Mouse (Mus musculus): ENCODE data around the gene Hist1h1c. TPM values are rescaled to one million over a fixed set of nuclear protein-coding genes. Genes with fewer than 3 reads are reported as not detected.
A peak's percentile ranks its signal among the peaks of the same experiment; 100 is the strongest.
"Not testable (repeated sequence)": the region's sequence is repeated elsewhere in the genome, so short reads cannot be mapped to it uniquely, and the experiment has no call there.

Hist1h1c gene
- polyA plus RNA-seq, 1 experiment from 2014 or later = 32.4 TPM

- Histone ChIP-seq H3K4me3 (replicated peaks) (no peak overlapping the region), H3K9me3 (no peaks in the 10 kb centered on the region), H3K4me1 (replicated peaks) (peaks cover 5% of the 10 kb centered on the region), H3K36me3 (no peaks in the 10 kb centered on the region), H3K27me3 (replicated peaks) (no peaks in the 10 kb centered on the region), H3K4me2 (replicated peaks) (no peak overlapping the region), H3K27ac (no peak overlapping the region), H3K9ac (no peak overlapping the region)
- no peak for ATAC-seq
- WGBS = 74% methylated on average over 4 of the region's 4 CpGs
Observed at GRCm38 (mm10) chr13:23702220-23702619, 36.4 kb upstream of the Hist1h1c start.

- H3K27ac ChIP-seq; H3K4me3 ChIP-seq (replicated peaks); H3K9me3 ChIP-seq; H3K4me2 ChIP-seq (replicated peaks); H3K36me3 ChIP-seq; H3K9ac ChIP-seq; ATAC-seq; H3K4me1 ChIP-seq (replicated peaks); H3K27me3 ChIP-seq (replicated peaks): not testable (repeated sequence)
- WGBS = 77% methylated on average over 2 of the region's 2 CpGs
Observed at GRCm38 (mm10) chr13:23702801-23703200, 35.8 kb upstream of the Hist1h1c start.

- no peaks in the 10 kb centered on the region for H3K27me3 ChIP-seq (replicated peaks)
- ATAC-seq = no peak
- H3K4me3 ChIP-seq (replicated peaks) = no peak overlapping the region
- 89% methylated on average over 7 of the region's 7 CpGs for WGBS
- H3K27ac ChIP-seq = no peak overlapping the region
- no peak overlapping the region for H3K4me2 ChIP-seq (replicated peaks)
- no peak overlapping the region for H3K9ac ChIP-seq
- H3K4me1 ChIP-seq (replicated peaks) = peaks cover 5% of the 10 kb centered on the region
- no peaks in the 10 kb centered on the region for H3K9me3 ChIP-seq
- H3K36me3 ChIP-seq = no peaks in the 10 kb centered on the region
Observed at GRCm38 (mm10) chr13:23705751-23706356, 32.8 kb upstream of the Hist1h1c start.

- H3K4me1 ChIP-seq (replicated peaks) = 0 out of 2 replicates have a peak, but pooled peaks cover 2% of the 10 kb centered on the region
- H3K36me3 ChIP-seq = no peaks in the 10 kb centered on the region
- H3K4me2 ChIP-seq (replicated peaks) = no peak overlapping the region
- ATAC-seq = no peak
- no peak overlapping the region for H3K27ac ChIP-seq
- no peaks in the 10 kb centered on the region for H3K9me3 ChIP-seq
- WGBS = 94% methylated on average over 12 of the region's 12 CpGs
- no peaks in the 10 kb centered on the region for H3K27me3 ChIP-seq (replicated peaks)
- H3K4me3 ChIP-seq (replicated peaks) = no peak overlapping the region
- no peak overlapping the region for H3K9ac ChIP-seq
Observed at GRCm38 (mm10) chr13:23706771-23707170, 31.8 kb upstream of the Hist1h1c start.

GRCm38 (mm10) chr13:23708041-23708440 is 30.6 kb upstream of the Hist1h1c start:
- no peak overlapping the region for H3K9ac ChIP-seq
- WGBS = 85% methylated on average over 4 of the region's 4 CpGs
- no peaks in the 10 kb centered on the region for H3K9me3 ChIP-seq
- ATAC-seq = no peak
- no peak overlapping the region for H3K4me2 ChIP-seq (replicated peaks)
- no peaks in the 10 kb centered on the region for H3K27me3 ChIP-seq (replicated peaks)
- no peak overlapping the region for H3K4me3 ChIP-seq (replicated peaks)
- H3K4me1 ChIP-seq (replicated peaks) = 0 out of 2 replicates have a peak, but pooled peaks cover 2% of the 10 kb centered on the region
- no peaks in the 10 kb centered on the region for H3K36me3 ChIP-seq
- H3K27ac ChIP-seq = no peak overlapping the region

GRCm38 (mm10) chr13:23708654-23709053 is 30.0 kb upstream of the Hist1h1c start:
- WGBS = 67% methylated on average over 4 of the region's 4 CpGs
- no peaks in the 10 kb centered on the region for H3K9me3 ChIP-seq
- 0 out of 2 replicates have a peak, but pooled peaks cover 2% of the 10 kb centered on the region for H3K4me1 ChIP-seq (replicated peaks)
- no peaks in the 10 kb centered on the region for H3K27me3 ChIP-seq (replicated peaks)
- no peak overlapping the region for H3K4me2 ChIP-seq (replicated peaks)
- H3K36me3 ChIP-seq = no peaks in the 10 kb centered on the region
- no peak overlapping the region for H3K9ac ChIP-seq
- ATAC-seq = no peak
- H3K27ac ChIP-seq = no peak overlapping the region
- H3K4me3 ChIP-seq (replicated peaks) = no peak overlapping the region

GRCm38 (mm10) chr13:23709714-23710373 is 28.8 kb upstream of the Hist1h1c start:
- no peaks in the 10 kb centered on the region for H3K36me3 ChIP-seq
- H3K9me3 ChIP-seq = no peaks in the 10 kb centered on the region
- no peaks in the 10 kb centered on the region for H3K27me3 ChIP-seq (replicated peaks)
- H3K27ac ChIP-seq = no peak overlapping the region
- H3K4me2 ChIP-seq (replicated peaks) = peak overlapping the region; percentile 86
- 30% methylated on average over 15 of the region's 15 CpGs for WGBS
- H3K9ac ChIP-seq = peak overlapping the region; percentile 56
- H3K4me1 ChIP-seq (replicated peaks) = 0 out of 2 replicates have a peak, but pooled peaks cover 2% of the 10 kb centered on the region
- H3K4me3 ChIP-seq (replicated peaks) = peak overlapping the region; percentile 44
- peak; percentile 38 for ATAC-seq

GRCm38 (mm10) chr13:23710374-23711089 is 28.1 kb upstream of the Hist1h1c start, which contains the start of gene Hfe:
Hfe (minus strand) TSS chr13:23710854.
- Histone ChIP-seq H3K4me3 (replicated peaks) (peak within 1 kb of the TSS; percentile 44), H3K4me2 (replicated peaks) (peak within 1 kb of the TSS; percentile 86), H3K27me3 (replicated peaks) (no peaks in the 10 kb centered on the region), H3K9me3 (no peaks in the 10 kb centered on the region), H3K36me3 (no peaks in the 10 kb centered on the region), H3K4me1 (replicated peaks) (0 out of 2 replicates have a peak, but pooled peaks cover 2% of the 10 kb centered on the region), H3K27ac (no peak within 1 kb of the TSS; the same call in 1 of the 2 replicates), H3K9ac (peak within 1 kb of the TSS; percentile 56)
- 3% methylated on average over 17 of the region's 17 CpGs for WGBS
- ATAC-seq = peak; percentile 85

GRCm38 (mm10) chr13:23716261-23717042 is 22.2 kb upstream of the Hist1h1c start:
- Histone ChIP-seq H3K9ac (no peak overlapping the region), H3K4me2 (replicated peaks) (no peak overlapping the region), H3K9me3 (no peaks in the 10 kb centered on the region), H3K36me3 (no peaks in the 10 kb centered on the region), H3K4me1 (replicated peaks) (no peaks in the 10 kb centered on the region), H3K27ac (no peak overlapping the region), H3K27me3 (replicated peaks) (no peaks in the 10 kb centered on the region), H3K4me3 (replicated peaks) (no peak overlapping the region)
- 81% methylated on average over 5 of the region's 5 CpGs for WGBS
- ATAC-seq = no peak

GRCm38 (mm10) chr13:23717176-23717575 is 21.4 kb upstream of the Hist1h1c start:
- Histone ChIP-seq H3K27me3 (replicated peaks) (no peaks in the 10 kb centered on the region), H3K36me3 (no peaks in the 10 kb centered on the region), H3K4me1 (replicated peaks) (no peaks in the 10 kb centered on the region), H3K9me3 (no peaks in the 10 kb centered on the region), H3K4me3 (replicated peaks) (no peak overlapping the region), H3K9ac (no peak overlapping the region), H3K27ac (no peak overlapping the region), H3K4me2 (replicated peaks) (no peak overlapping the region)
- no peak for ATAC-seq
- WGBS = 51% methylated on average over 11 of the region's 11 CpGs

GRCm38 (mm10) chr13:23717593-23718245 is 20.9 kb upstream of the Hist1h1c start:
- not testable (repeated sequence) for H3K4me3 ChIP-seq (replicated peaks); H3K9ac ChIP-seq; ATAC-seq; H3K27me3 ChIP-seq (replicated peaks); H3K9me3 ChIP-seq; H3K4me1 ChIP-seq (replicated peaks); H3K36me3 ChIP-seq; H3K27ac ChIP-seq; H3K4me2 ChIP-seq (replicated peaks)
- 20% methylated on average over 2 of the region's 2 CpGs for WGBS
